Mouse (Mus musculus) inflammation-experienced regulatory T-cells, adult 16 weeks (primary cell): ENCODE data around the gene Sult4a1. TPM values are rescaled to one million over a fixed set of nuclear protein-coding genes. Genes with fewer than 3 reads are reported as not detected.

Experiments used
- polyA plus RNA-seq: library from polyadenylated mRNA; unstranded; fragments of 100-300 nt; shearing (Covaris generic); gene quantifications from one replicate; pipeline ENCODE4 v1.2.1, GENCODE M21; 2017

The Sult4a1 gene
- 0.20 TPM for polyA plus RNA-seq

GRCm38 (mm10) chr15:84105105-84105923 lies at the start of gene Sult4a1:
Sult4a1 (minus strand) TSS chr15:84105754.

GRCm38 (mm10) chr15:84123075-84123474 lies 17.5 kb upstream of the Sult4a1 start, which contains the start of gene Pnpla5:
Pnpla5 (minus strand) TSS chr15:84123175.

GRCm38 (mm10) chr15:84065140-84065539 lies 40.4 kb downstream of the Sult4a1 start, which contains the start of gene Efcab6:
Efcab6 (minus strand) TSS chr15:84065379.

Other genes with a start within 250 kb of the Sult4a1 start
- not detected for gene Efcab6, start 40.4 kb downstream of the Sult4a1 start, polyA plus RNA-seq
- not detected for gene Pnpla5, start 17.4 kb upstream of the Sult4a1 start, polyA plus RNA-seq
- gene Pnpla3, start 62.1 kb upstream of the Sult4a1 start, polyA plus RNA-seq = 0.45 TPM
- 146 TPM for gene Samm50, start 86.5 kb upstream of the Sult4a1 start, polyA plus RNA-seq
- gene Parvb, start 126.3 kb upstream of the Sult4a1 start, polyA plus RNA-seq = not detected
- 158 TPM for gene Parvg, start 218.3 kb upstream of the Sult4a1 start, polyA plus RNA-seq